Mouse (Mus musculus) kidney, postnatal 0 days (tissue): ENCODE measurements around the gene 2310057M21Rik. TPM values are rescaled to one million over a fixed set of nuclear protein-coding genes. Genes with fewer than 3 reads are reported as not detected.

Experiments
- ATAC-seq: fragments of 200-750 bp; cut with Nextera tagmentation; replicated peaks from 2 replicates; pipeline ENCODE4 v1.8.0; 2017; ENCODE audit warnings: low read depth, moderate number of reproducible peaks, moderate TSS enrichment, moderate library complexity; ENCODE audit not compliant: low FRiP score
- DNase-seq: peaks from one replicate; pipeline ENCODE4 v3.0.0-alpha.2; 2016; ENCODE audit warnings: low spot score
- H3K27ac ChIP-seq: fragments of 300-500 bp; sonication (generic); 2 replicates; pipeline ENCODE4 v1.5.1; 2014; ENCODE audit warnings: mild to moderate bottlenecking
- H3K27me3 ChIP-seq: fragments of 300-500 bp; sonication (generic); 2 replicates; pipeline ENCODE4 v1.6.1; 2014; ENCODE audit warnings: low read length, mixed read lengths; ENCODE audit not compliant: insufficient read depth
- H3K36me3 ChIP-seq: fragments of 300-500 bp; sonication (generic); 2 replicates; pipeline ENCODE4 v1.6.1; 2014; ENCODE audit warnings: low read length, mixed read lengths; ENCODE audit not compliant: insufficient read depth
- H3K4me1 ChIP-seq: fragments of 300-500 bp; sonication (generic); replicated peaks from 2 replicates; pipeline ENCODE4 v1.6.1; 2014; ENCODE audit warnings: antibody characterized with exemption, low read length, mixed read lengths; ENCODE audit not compliant: insufficient read depth
- H3K4me2 ChIP-seq: fragments of 300-500 bp; sonication (generic); 2 replicates; pipeline ENCODE4 v1.6.1; 2014; ENCODE audit warnings: mild to moderate bottlenecking, low read length, moderate library complexity, mixed read lengths
- H3K4me3 ChIP-seq: fragments of 300-500 bp; sonication (generic); replicated peaks from 2 replicates; pipeline ENCODE4 v1.5.1; 2014; ENCODE audit warnings: low read depth, low read length
- H3K9ac ChIP-seq: fragments of 300-500 bp; sonication (generic); 2 replicates; pipeline ENCODE4 v1.6.1; 2014; ENCODE audit warnings: low read depth, low read length
- H3K9me3 ChIP-seq: fragments of 300-500 bp; sonication (generic); replicated peaks from 2 replicates; pipeline ENCODE4 v1.6.1; 2016; ENCODE audit warnings: low read length, inconsistent platforms, mixed read lengths
- CTCF ChIP-seq: IDR thresholded peaks from 2 replicates; pipeline ENCODE4 v1.5.1; 2016; ENCODE audit warnings: antibody characterized with exemption, low read depth, mild to moderate bottlenecking, moderate library complexity
- WGBS: fragments of 180-500 bp; shearing (Covaris S2); extraction: QIAGEN DNeasy Blood & Tissue Kit; methylation state at CpG from one replicate; pipeline ENCODE4 v1.1.7; 2014; 5-methylcytosine and 5-hydroxymethylcytosine counted together
- polyA plus RNA-seq: library from polyadenylated mRNA; unstranded; fragments of >200 nt; fragmentation: Nextera tagmentation; extraction: Ambion mirVana; gene quantifications from 2 replicates; pipeline ENCODE4 v1.2.1, GENCODE M21; 2015

The 2310057M21Rik gene
- polyA plus RNA-seq: 15.0 and 16.9 TPM in 2 replicates

DNA sequence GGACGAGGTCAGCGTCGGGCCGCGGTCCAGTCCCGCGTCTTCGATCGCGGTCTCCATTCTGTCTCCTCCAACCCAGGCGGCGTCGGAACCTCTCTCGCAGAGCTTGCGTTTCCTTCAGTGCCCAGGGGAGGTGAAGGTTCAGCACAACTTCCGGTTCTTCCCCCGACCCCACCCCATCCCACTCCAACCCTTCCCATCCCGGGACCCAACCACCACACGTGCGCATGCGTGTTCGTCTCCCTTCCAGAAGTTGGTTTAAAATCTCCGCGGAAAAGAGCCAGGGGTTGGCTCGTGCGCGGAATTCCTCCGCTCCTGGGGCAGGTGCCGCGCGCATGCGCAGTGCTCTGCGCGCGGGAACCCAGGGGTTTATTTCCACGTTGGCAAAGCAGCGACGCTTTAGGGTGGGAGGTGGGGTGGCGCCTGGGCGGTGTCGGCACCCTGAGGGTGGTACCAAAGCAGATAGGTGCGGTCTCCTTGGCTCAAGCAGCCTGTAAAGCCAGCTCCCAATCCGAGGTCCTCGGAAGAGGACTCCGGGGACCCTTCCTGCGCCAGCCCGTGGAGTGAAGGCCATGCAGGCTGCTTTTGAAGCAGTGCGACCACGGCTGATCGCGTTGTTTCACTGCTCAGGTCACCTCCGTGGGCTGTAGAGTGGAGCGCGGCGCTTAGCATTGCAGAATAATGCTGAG lies at the start of gene 2310057M21Rik:
Gene 2310057M21Rik, minus strand, starts transcription at position 145 of the 686 bp plus-strand sequence.
- H3K4me2 ChIP-seq: peak within 1 kb of the TSS; percentile 91
- TF ChIP-seq CTCF: no peak
- H3K9ac ChIP-seq: peak within 1 kb of the TSS; percentile 91
- ATAC-seq (peak; percentile 97), DNase-seq (peak; percentile 98)
- WGBS: under 1% methylated on average over 55 of the region's 55 CpGs
- H3K4me3 ChIP-seq: peak within 1 kb of the TSS; percentile 80
- H3K9me3 ChIP-seq: no peaks in the 10 kb centered on the region
- H3K36me3 ChIP-seq: 0 out of 2 replicates have a peak, but pooled peaks cover 9% of the 10 kb centered on the region
- 0 out of 2 replicates have a peak, but pooled peaks cover 3% of the 10 kb centered on the region for H3K4me1 ChIP-seq
- H3K27ac ChIP-seq: peak within 1 kb of the TSS; percentile 93
- H3K27me3 ChIP-seq: no peaks in the 10 kb centered on the region

DNA sequence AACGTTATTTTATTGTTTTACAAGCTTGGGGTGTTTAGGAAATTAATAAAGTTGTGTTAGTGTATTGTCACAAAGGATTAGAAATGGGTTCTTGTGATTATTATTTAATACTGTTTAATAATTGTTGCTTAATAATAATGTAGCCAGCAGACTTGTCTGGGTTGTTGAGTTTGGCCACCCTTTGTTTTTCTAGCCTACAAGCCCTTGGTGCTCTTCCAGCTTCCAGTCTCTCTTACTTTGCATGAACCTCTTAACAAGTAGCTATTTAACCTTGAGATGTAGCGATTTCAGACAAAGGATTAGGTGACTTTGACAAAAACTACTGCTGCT lies 49.3 kb upstream of the 2310057M21Rik start:
- DNase-seq (peak; percentile 24), ATAC-seq (no peak)
- H3K36me3 ChIP-seq: no peaks in the 10 kb centered on the region
- WGBS: 37% methylated on average over 2 of the region's 2 CpGs
- H3K4me1 ChIP-seq: peaks cover 11% of the 10 kb centered on the region
- no peak for TF ChIP-seq CTCF
- no peaks in the 10 kb centered on the region for H3K9me3 ChIP-seq
- H3K4me2 ChIP-seq: peak overlapping the region; percentile 81
- no peak overlapping the region for H3K9ac ChIP-seq
- no peaks in the 10 kb centered on the region for H3K27me3 ChIP-seq
- no peak overlapping the region for H3K27ac ChIP-seq
- 0 out of 2 replicates have a peak overlapping the region, but pooled peaks have one; percentile 81 for H3K4me3 ChIP-seq

DNA sequence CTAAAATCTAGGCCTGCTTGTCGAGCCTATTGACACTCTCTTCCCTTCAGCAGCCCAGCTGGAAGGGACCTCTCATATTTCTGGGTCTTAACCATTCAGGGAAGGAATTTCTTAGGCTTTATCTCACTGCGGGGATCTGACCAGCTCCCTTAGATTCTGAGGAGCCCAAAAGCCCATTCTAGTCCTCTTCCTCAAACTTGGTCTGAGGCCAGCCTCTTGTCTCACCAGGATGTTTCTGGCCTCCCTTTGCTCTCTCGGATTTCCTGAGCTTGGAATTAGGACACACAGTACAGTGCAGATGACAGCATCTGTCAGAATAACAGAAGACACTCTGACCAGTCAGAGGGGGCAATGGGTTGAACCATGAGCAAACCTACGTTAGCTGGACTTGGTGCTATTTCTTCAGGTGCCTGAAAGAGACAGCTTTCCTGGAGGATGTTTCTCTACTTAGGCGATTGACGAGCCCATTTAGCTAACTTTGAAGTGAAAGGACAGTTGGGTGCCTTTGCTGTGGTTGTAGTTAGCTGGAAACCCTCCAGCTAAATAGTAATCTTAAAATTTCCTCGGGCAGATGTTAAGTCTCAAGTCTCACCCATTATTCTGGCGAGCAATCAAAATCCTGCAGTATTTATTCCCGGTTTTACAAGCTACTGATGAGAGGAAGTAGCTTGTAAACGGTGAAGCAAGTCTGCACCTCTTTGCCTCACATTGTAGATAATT lies 48.8 kb upstream of the 2310057M21Rik start:
- Histone ChIP-seq H3K36me3 (no peaks in the 10 kb centered on the region), H3K4me2 (peak overlapping the region; percentile 81), H3K27me3 (no peaks in the 10 kb centered on the region), H3K9me3 (no peaks in the 10 kb centered on the region), H3K4me1 (peaks cover 11% of the 10 kb centered on the region), H3K4me3 (peak overlapping the region; percentile 81), H3K27ac (peak overlapping the region; percentile 86), H3K9ac (peak overlapping the region; percentile 75)
- 10% methylated on average over 10 of the region's 10 CpGs for WGBS
- DNase-seq: peak; percentile 55
- no peak for ATAC-seq
- no peak for TF ChIP-seq CTCF

DNA sequence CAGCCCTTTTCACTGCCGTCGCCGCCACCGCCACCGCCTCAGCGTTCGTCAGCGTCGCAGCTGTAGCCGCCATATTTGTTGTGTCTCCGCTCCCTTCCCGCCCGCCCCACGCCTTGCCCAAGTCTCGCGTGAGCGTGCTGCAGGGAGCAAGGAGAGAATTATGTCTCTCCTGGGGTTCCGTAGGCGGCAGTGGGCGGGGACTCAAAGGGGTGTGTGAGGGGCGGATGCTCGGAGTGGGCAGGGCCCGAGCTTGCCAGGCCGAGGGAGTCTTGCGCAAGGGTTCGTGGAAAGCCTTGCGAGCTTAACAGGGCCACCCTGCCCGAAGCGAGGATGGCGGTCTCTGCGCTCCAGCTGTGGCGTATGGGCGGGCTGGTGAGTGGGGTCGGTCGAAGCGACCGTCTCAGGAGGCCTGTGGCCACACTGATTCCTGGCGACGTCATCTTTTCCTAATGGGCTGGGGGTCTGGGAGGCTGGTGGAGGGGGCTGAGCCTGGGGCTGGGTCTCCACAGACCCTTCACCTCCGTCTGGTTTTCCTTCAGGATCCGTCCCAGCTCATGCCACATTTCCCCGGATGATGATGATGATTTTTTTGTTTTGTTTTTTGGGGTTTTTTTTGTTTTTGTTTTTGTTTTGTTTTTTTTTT lies 48.0 kb upstream of the 2310057M21Rik start, which contains the start of the genes Ikzf5 and Acadsb:
Gene Ikzf5, minus strand, starts transcription at position 106 of the 643 bp plus-strand sequence.
Gene Acadsb, plus strand, starts transcription at position 186 of the 643 bp plus-strand sequence.
- peak within 1 kb of the TSS; percentile 86 for H3K27ac ChIP-seq
- H3K9ac ChIP-seq: peak within 1 kb of the TSS; percentile 94
- no peaks in the 10 kb centered on the region for H3K9me3 ChIP-seq
- H3K4me1 ChIP-seq: peaks cover 11% of the 10 kb centered on the region
- 0% methylated on average over 42 of the region's 42 CpGs for WGBS
- TF ChIP-seq CTCF: no peak; the same call in 1 of the 2 replicates
- no peaks in the 10 kb centered on the region for H3K36me3 ChIP-seq
- ATAC-seq: peak; percentile 98
- DNase-seq: peak; percentile 98
- H3K4me3 ChIP-seq: peak within 1 kb of the TSS; percentile 81
- no peaks in the 10 kb centered on the region for H3K27me3 ChIP-seq
- H3K4me2 ChIP-seq: peak within 1 kb of the TSS; percentile 81

DNA sequence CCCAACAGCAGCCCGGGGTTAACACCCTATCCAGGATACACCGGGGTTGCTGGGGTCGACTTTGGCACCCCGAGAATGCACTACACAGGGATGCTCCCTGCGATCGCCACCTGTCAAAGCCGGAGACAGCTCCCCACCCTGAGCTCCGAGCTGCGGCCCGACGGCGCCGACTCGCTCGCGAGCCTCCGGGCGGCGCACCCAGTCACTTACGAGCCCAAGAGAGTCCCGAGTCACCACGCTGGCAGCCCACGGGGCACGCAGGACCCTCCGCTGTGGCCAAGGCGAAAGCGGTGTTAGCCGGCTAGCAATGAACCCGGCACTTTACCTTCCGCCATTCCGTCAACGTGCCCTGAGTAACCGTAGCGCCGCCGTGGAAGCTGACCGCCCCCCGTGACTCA lies 47.4 kb upstream of the 2310057M21Rik start:
- under 1% methylated on average over 38 of the region's 38 CpGs for WGBS
- peak; percentile 67 for ATAC-seq

More for the DNA sequence above, 47.4 kb upstream of the 2310057M21Rik start:
- H3K9me3 ChIP-seq: no peaks in the 10 kb centered on the region
- peak overlapping the region; percentile 86 for H3K27ac ChIP-seq
- H3K4me1 ChIP-seq: peaks cover 11% of the 10 kb centered on the region
- H3K27me3 ChIP-seq: no peaks in the 10 kb centered on the region
- peak; percentile 22 for DNase-seq
- H3K36me3 ChIP-seq: no peaks in the 10 kb centered on the region
- H3K9ac ChIP-seq: peak overlapping the region; percentile 94
- peak overlapping the region; percentile 81 for H3K4me2 ChIP-seq
- peak overlapping the region; percentile 81 for H3K4me3 ChIP-seq
- no peak; the same call in 1 of the 2 replicates for TF ChIP-seq CTCF
